Mouse (Mus musculus) lung, postnatal 0 days (tissue): ENCODE results near the gene Stk11. TPM values are rescaled to one million over a fixed set of nuclear protein-coding genes. Genes with fewer than 3 reads are reported as not detected.

Source experiments
- ATAC-seq: fragments of 200-750 bp; cut with Nextera tagmentation; 2 replicates; pipeline ENCODE4 v1.8.0; 2017; ENCODE audit warnings: moderate library complexity
- DNase-seq: peaks from one replicate; pipeline ENCODE4 v3.0.0-alpha.2; 2016; ENCODE audit warnings: low spot score
- H3K27ac ChIP-seq: fragments of 300-500 bp; sonication (generic); 2 replicates; pipeline ENCODE4 v1.5.1; 2014; ENCODE audit warnings: antibody characterized with exemption, mild to moderate bottlenecking, low read length, mixed read lengths
- H3K27me3 ChIP-seq: fragments of 300-500 bp; sonication (generic); replicated peaks from 2 replicates; pipeline ENCODE4 v1.6.1; 2014; ENCODE audit warnings: low read length, mixed read lengths; ENCODE audit not compliant: insufficient read depth
- H3K36me3 ChIP-seq: fragments of 300-500 bp; sonication (generic); 2 replicates; pipeline ENCODE4 v1.6.1; 2014; ENCODE audit warnings: low read length, mixed read lengths; ENCODE audit not compliant: insufficient read depth
- H3K4me1 ChIP-seq: fragments of 300-500 bp; sonication (generic); 2 replicates; pipeline ENCODE4 v1.6.1; 2014; ENCODE audit warnings: antibody characterized with exemption, low read depth, low read length, mixed read lengths; ENCODE audit not compliant: insufficient read depth
- H3K4me2 ChIP-seq: fragments of 300-500 bp; sonication (generic); replicated peaks from 2 replicates; pipeline ENCODE4 v1.6.1; 2014; ENCODE audit warnings: low read depth, mild to moderate bottlenecking, low read length, moderate library complexity, mixed read lengths
- H3K4me3 ChIP-seq: fragments of 300-500 bp; sonication (generic); 2 replicates; pipeline ENCODE4 v1.5.1; 2014; ENCODE audit warnings: low read depth, low read length
- H3K9ac ChIP-seq: fragments of 300-500 bp; sonication (generic); replicated peaks from 2 replicates; pipeline ENCODE4 v1.6.1; 2014; ENCODE audit warnings: low read depth, mild to moderate bottlenecking
- H3K9me3 ChIP-seq: fragments of 300-500 bp; sonication (generic); 2 replicates; pipeline ENCODE4 v1.6.1; 2016; ENCODE audit warnings: low read length, mixed read lengths
- CTCF ChIP-seq: IDR thresholded peaks from 2 replicates; pipeline ENCODE4 v1.5.1; 2016; ENCODE audit warnings: antibody characterized with exemption, mild to moderate bottlenecking
- EP300 ChIP-seq: IDR thresholded peaks from 2 replicates; pipeline ENCODE4 v1.6.1; 2016; ENCODE audit warnings: antibody characterized with exemption, mild to moderate bottlenecking, control low read depth
- WGBS: fragments of 180-500 bp; shearing (Covaris S2); extraction: QIAGEN DNeasy Blood & Tissue Kit; methylation state at CpG from one replicate; pipeline ENCODE4 v1.1.7; 2014; 5-methylcytosine and 5-hydroxymethylcytosine counted together
- polyA plus RNA-seq: library from polyadenylated mRNA; unstranded; fragments of >200 nt; fragmentation: Nextera tagmentation; extraction: Ambion mirVana; gene quantifications from 2 replicates; pipeline ENCODE4 v1.2.1, GENCODE M21; 2015

Gene Stk11
- polyA plus RNA-seq, 1 experiment from 2014 or later, result 19.0 TPM

DNA sequence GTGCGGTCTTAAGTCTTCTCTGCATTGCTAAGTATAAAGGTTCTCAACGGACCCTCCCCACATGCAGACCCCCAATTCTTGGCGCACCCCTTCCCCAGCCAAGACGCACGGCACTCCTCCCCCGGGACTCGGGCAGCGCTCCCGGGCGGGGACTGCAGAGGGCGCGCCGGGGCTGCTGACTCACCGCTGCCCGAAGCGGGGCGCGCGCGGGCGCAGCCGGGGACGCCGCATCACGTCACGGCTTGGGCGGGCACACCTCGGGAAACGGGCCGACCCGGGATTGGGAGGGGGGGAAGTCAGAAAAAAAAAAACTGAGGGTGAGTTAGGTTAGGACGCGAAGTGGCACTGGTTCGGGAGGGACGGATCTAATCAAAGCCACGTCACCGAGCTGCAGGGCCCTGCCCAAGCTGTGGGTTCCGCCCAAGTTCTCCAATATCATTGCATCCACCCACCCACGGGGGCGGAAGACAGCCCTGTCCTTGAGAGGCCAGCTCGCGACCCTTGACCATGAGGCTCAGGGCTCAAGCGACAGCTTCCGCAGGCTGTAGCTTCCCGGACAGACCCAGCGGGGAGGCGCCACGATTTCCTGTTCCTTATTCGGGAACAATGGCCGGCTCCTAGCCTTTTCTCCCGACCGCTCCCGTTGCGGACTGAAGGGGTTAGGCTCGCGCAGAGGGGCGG, 33.1 kb downstream of the Stk11 start:
- TF ChIP-seq CTCF (peak; percentile 79), EP300 (no peak; the same call in 1 of the 2 replicates)
- Histone ChIP-seq H3K9ac (peak overlapping the region; percentile 83), H3K27ac (peak overlapping the region; percentile 100), H3K27me3 (no peaks in the 10 kb centered on the region), H3K4me3 (peak overlapping the region; percentile 85), H3K36me3 (peaks cover 12% of the 10 kb centered on the region; the same call in 1 of the 2 replicates), H3K4me1 (peaks cover 30% of the 10 kb centered on the region), H3K4me2 (peak overlapping the region; percentile 90), H3K9me3 (no peaks in the 10 kb centered on the region)
- under 1% methylated on average over 50 of the region's 57 CpGs for WGBS
- ATAC-seq (peak; percentile 55), DNase-seq (peak; percentile 97)

DNA sequence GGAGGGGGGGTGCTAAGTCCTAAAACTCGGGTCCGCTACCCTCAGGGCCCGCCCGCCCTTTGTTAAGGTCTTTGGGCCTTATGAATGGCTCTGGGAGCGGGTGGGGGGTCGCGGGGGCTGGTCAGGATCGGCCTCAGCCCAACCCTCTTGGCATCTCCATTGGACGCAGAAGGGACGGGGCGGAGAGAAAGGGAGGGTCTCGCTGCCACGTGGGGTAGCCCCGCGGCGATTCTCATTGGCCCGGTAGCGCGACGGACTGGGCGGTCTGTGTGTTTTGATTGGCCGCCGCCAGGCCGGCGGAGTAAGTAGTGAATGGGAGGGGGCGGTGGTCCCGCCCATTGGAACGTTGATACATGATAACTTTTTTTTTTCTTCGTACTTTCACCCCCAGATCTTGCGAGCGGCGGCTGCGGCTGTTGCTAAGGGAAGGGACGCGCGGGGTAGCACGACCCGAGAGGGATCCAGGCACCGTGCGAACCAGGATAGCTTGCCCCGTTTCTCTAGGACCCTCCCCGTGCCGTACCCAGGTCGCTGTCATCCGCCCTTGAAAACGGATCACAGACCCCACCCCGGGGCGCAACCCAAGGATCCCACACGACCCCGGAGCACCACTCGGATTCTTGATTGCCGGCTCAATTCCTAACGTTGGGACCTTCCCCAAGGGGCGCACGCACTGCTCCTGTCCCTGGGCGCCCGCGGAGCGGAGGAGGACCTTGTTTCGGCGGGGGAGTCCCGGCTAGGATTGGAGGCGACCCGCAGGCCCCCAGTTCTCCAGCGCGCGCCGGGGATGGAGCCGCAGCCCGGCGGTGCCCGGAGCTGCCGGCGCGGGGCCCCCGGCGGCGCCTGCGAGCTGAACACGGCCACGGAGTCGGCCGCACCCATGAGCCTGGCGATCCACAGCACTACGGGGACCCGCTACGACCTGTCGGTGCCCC, 34.0 kb downstream of the Stk11 start:
- Histone ChIP-seq H3K9me3 (no peaks in the 10 kb centered on the region), H3K27ac (peak overlapping the region; percentile 100), H3K4me1 (peaks cover 31% of the 10 kb centered on the region), H3K9ac (peak overlapping the region; percentile 83), H3K4me3 (peak overlapping the region; percentile 85), H3K4me2 (peak overlapping the region; percentile 90), H3K36me3 (peaks cover 20% of the 10 kb centered on the region), H3K27me3 (no peaks in the 10 kb centered on the region)
- TF ChIP-seq EP300 (no peak), CTCF (no peak)
- WGBS, result 2% methylated on average over 80 of the region's 88 CpGs
- peak; percentile 78 for ATAC-seq
- DNase-seq, result peak; percentile 99

DNA sequence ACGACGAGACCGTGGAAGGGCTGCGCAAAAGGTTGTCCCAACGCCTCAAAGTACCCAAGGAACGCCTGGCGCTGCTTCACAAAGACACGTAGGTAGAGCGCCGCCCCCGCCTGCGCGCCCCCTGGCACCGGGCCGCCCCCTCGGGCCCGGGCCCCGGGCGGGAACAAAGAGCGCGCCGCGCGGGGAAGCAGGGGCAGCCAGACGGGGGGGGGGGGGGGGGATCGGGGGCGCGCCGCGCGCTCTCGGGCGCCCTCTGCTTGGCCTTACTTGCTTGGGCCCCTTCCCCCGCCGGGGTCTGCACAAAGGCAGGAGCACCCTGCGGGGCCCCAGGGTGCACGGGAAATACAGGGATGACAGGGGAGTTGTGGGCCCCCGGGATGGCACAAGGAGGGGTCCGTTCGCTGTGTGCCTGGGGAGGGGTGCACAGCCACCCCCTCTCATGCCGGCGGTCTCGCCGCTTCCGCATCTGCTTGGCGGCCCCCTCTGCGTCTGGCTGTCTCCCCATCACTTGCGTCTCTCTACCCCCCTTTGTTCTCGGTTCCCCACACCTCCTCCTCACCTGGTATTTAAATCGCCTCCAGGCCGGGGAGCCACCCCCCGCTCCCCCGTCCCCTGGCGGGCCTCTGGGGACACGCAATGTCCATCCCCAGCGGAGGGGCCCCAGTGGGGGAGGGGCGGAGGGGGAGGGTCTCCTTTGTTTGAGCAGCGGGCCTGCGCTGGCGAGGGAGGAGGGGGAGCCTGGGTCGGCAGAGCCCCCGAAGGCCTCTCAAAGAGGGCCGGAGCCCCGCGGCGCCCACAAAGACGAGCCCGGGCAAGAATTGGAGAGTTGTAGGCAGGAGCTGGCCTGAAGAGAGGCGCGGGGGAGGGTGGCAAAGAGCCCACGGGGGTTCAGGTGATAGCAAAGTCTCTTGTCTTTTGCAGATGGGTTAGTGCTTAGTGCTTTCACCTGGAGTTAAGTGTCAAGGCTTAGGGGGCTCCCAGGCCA, 34.9 kb downstream of the Stk11 start:
- H3K27ac ChIP-seq, result peak overlapping the region; percentile 96
- peak overlapping the region; percentile 90 for H3K4me2 ChIP-seq
- under 1% methylated on average over 32 of the region's 71 CpGs for WGBS
- H3K4me3 ChIP-seq, result peak overlapping the region; percentile 85
- peaks cover 31% of the 10 kb centered on the region for H3K4me1 ChIP-seq
- H3K36me3 ChIP-seq, result peaks cover 29% of the 10 kb centered on the region
- no peaks in the 10 kb centered on the region for H3K9me3 ChIP-seq
- ATAC-seq, result no peak
- peak overlapping the region; percentile 77 for H3K9ac ChIP-seq
- H3K27me3 ChIP-seq, result no peaks in the 10 kb centered on the region
- TF ChIP-seq EP300, result no peak
- TF ChIP-seq CTCF, result no peak; the same call in 1 of the 2 replicates
- peak; percentile 56 for DNase-seq

DNA sequence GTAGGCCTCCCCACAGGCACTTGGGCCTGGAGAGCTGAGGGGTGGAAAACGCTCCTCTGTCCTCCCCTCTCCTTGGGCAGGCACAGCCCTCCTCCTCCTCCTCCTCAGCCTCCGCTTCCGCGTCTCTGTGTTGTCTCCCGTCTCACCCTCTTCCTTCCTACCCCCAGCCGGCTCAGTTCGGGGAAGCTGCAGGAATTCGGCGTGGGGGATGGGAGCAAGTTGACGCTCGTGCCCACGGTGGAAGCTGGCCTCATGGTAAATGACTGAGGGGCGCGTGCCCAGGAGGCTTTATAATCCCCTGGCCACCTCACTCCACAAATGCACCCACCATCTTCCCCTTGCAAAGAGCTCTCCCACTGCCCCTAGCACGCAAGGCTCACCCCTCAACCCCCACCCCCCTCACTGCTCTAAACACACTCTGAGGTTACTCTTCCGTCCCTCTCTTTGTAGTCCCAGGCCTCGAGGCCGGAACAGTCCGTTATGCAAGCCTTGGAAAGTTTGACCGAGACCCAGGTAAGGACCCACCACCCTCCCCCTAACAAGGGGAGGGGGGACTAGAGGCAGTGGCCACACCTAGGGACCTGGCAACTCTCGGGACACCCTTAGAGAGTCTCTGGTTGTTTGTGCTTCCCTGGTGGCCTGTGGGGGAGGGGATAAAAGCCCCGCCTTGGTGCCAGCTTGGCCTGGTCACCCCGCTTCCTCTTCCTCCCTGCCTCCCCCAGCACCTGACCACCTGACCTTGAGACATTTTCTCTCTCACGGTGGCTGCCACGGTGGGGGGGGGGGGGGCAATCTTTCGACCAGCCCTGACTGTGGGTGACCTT, 35.8 kb downstream of the Stk11 start:
- Histone ChIP-seq H3K9ac (peak overlapping the region; percentile 77), H3K27ac (peak overlapping the region; percentile 96), H3K4me1 (peaks cover 30% of the 10 kb centered on the region), H3K4me2 (peak overlapping the region; percentile 90), H3K27me3 (no peaks in the 10 kb centered on the region), H3K9me3 (no peaks in the 10 kb centered on the region), H3K36me3 (peaks cover 35% of the 10 kb centered on the region), H3K4me3 (peak overlapping the region; percentile 85)
- no peak for ATAC-seq
- TF ChIP-seq CTCF (no peak), EP300 (no peak; the same call in none of the 2 replicates)
- DNase-seq, result peak; percentile 85
- under 1% methylated on average over 22 of the region's 26 CpGs for WGBS

DNA sequence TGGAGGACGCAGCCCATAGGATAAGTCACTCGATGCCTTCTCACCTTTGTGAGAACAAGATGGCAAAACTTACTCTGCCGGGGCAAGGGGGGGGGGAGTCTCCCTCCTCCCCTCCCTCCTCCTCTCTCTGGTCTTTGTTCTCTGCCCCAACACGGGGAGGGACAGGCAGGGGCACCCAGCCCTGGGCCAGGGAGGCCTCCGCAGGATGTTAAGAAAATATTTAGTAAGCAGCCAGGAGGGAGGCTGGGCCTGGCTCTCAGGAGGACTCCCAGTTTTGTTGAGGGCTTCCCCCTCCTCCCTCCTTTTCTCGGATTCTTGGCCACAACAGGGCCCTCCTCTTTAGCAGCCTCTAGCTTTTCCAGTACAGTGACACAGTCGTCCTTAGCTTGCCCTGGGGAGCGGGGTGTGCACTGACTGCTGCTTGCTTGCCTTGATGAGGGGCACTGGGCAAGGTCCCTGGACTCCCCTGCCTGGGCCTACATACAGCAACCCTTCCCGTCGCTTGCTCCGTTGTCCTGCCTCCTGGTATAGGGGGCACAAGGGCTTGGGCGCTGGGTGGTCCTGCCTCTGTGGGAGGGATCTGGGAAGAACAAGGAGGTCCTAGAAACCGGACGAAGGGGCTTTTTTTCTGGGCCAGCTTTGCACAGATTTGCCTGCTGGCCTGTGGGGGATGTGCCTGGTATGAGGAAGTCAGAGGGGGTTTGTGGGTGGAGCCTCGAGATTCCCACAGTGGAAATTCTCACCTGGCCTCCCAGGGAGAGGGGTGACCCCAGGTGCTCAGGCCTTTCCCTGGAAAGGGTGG, 36.7 kb downstream of the Stk11 start:
- peaks cover 43% of the 10 kb centered on the region for H3K36me3 ChIP-seq
- peak overlapping the region; percentile 96 for H3K27ac ChIP-seq
- ATAC-seq (peak; percentile 6), DNase-seq (peak; percentile 94)
- TF ChIP-seq EP300 (peak; percentile 38; the same call in 1 of the 2 replicates), CTCF (no peak)
- no peaks in the 10 kb centered on the region for H3K9me3 ChIP-seq
- H3K9ac ChIP-seq, result peak overlapping the region; percentile 77
- H3K4me3 ChIP-seq, result peak overlapping the region; percentile 85
- 3% methylated on average over 14 of the region's 15 CpGs for WGBS
- peaks cover 33% of the 10 kb centered on the region for H3K4me1 ChIP-seq
- H3K4me2 ChIP-seq, result peak overlapping the region; percentile 90
- H3K27me3 ChIP-seq, result no peaks in the 10 kb centered on the region
